Comparison of ENCODE assay signal across 20 mouse cellular contexts in the genomic region with DNA sequence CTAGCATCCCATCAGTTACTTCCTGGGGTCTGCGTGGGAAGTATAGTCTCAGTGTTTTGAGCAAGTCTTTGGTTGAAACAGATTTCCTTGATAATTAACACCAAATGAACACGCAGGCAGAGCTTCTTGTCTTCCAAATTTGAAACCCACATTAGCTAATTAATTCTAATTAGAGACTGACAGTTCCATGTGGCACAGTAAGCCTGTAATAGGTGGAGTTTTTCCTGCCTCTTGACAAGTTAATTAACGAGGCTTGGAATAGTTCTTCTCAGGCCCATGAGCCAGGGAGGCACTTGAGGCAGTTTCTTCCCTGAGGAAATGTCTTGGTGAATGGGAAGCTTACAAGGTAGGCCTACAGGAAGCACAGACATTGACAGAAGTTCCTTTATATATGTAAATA.
DNase-seq lines count a peak whose midpoint lies in the region; ATAC-seq and TF ChIP-seq lines count a peak whose summit lies in the region.
"Had no signal": no experiment of that assay in that cellular context is flagged by ENCODE, and none has a peak within 500 bp of the region (broad histone marks: within the 10 kb centered on the region; RNA-seq: fewer than 3 reads in every experiment).

No protein-coding gene starts in this region.

- 17% methylated on average over 3 of the region's 3 CpGs for WGBS in forebrain, embryonic 15.5 days
- 55% methylated on average over 3 of the region's 3 CpGs for WGBS in hindbrain, embryonic 16.5 days

- H3K9ac ChIP-seq in forebrain, embryonic 15.5 days (replicated peaks): no peak overlapping the region
- no peak overlapping the region for H3K9ac ChIP-seq in hindbrain, embryonic 16.5 days (ENCODE audit: low read depth, low read length)
- H3K9ac ChIP-seq: heart, embryonic 12.5 days; heart, embryonic 15.5 days; hindbrain, embryonic 14.5 days had no signal

- no peak overlapping the region for H3K4me3 ChIP-seq in forebrain, embryonic 15.5 days
- H3K4me3 ChIP-seq in hindbrain, embryonic 16.5 days (ENCODE audit: low read length): no peak overlapping the region
- H3K4me3 ChIP-seq: heart, embryonic 12.5 days; heart, embryonic 15.5 days had no signal

- no peak for TF ChIP-seq CTCF in brain, embryonic 14.5 days (IDR thresholded peaks at IDR 0.05; ENCODE audit: borderline replicate concordance, extremely low read depth, insufficient read depth, insufficient read length)

- no peak overlapping the region for H3K4me2 ChIP-seq in forebrain, embryonic 15.5 days (replicated peaks)
- H3K4me2 ChIP-seq in hindbrain, embryonic 16.5 days (ENCODE audit: low read length): no peak overlapping the region
- H3K4me2 ChIP-seq: heart, embryonic 12.5 days; heart, embryonic 15.5 days; hindbrain, embryonic 14.5 days had no signal

- ATAC-seq in forebrain, embryonic 15.5 days (replicated peaks): peak; percentile 38
- ATAC-seq in hindbrain, embryonic 16.5 days: no peak
- ATAC-seq: CD4-positive, CD25-positive, alpha-beta regulatory T cell, adult 4 months; intestine, postnatal 0 days had no signal

- 0 out of 2 replicates have a peak, but pooled peaks cover 4% of the 10 kb centered on the region for H3K4me1 ChIP-seq in forebrain, embryonic 15.5 days
- H3K4me1 ChIP-seq in hindbrain, embryonic 16.5 days (ENCODE audit: control insufficient read depth, insufficient read depth, low read depth, low read length): no peaks in the 10 kb centered on the region
- H3K4me1 ChIP-seq: heart, embryonic 12.5 days; heart, embryonic 15.5 days had no signal

- H3K27ac ChIP-seq in forebrain, embryonic 15.5 days (replicated peaks): no peak overlapping the region
- H3K27ac ChIP-seq in hindbrain, embryonic 16.5 days (ENCODE audit: low read depth, low read length): no peak overlapping the region
- H3K27ac ChIP-seq: heart, embryonic 15.5 days; hindbrain, embryonic 14.5 days had no signal

- no peaks in the 10 kb centered on the region for H3K9me3 ChIP-seq in forebrain, embryonic 15.5 days
- no peaks in the 10 kb centered on the region for H3K9me3 ChIP-seq in hindbrain, embryonic 16.5 days (ENCODE audit: control insufficient read depth, low read length)
- H3K9me3 ChIP-seq: heart, embryonic 12.5 days; heart, embryonic 15.5 days had no signal

- no peaks in the 10 kb centered on the region for H3K36me3 ChIP-seq in forebrain, embryonic 15.5 days
- H3K36me3 ChIP-seq in hindbrain, embryonic 16.5 days (ENCODE audit: control insufficient read depth, insufficient read depth, low read length): no peaks in the 10 kb centered on the region
- H3K36me3 ChIP-seq: heart, embryonic 12.5 days; heart, embryonic 15.5 days had no signal

- TF ChIP-seq POLR2A in brain, embryonic 14.5 days (IDR thresholded peaks at IDR 0.05; ENCODE audit: borderline replicate concordance, extremely low read depth, insufficient read depth, insufficient read length, poor library complexity, severe bottlenecking): no peak

- H3K27me3 ChIP-seq in forebrain, embryonic 15.5 days: no peaks in the 10 kb centered on the region
- H3K27me3 ChIP-seq in hindbrain, embryonic 16.5 days (replicated peaks; ENCODE audit: control insufficient read depth, insufficient read depth, low read length): no peaks in the 10 kb centered on the region
- H3K27me3 ChIP-seq: heart, embryonic 12.5 days; heart, embryonic 15.5 days had no signal

- DNase-seq in layer of hippocampus, adult 9-11 months: peak; percentile 4
- no peak for DNase-seq in layer of hippocampus, adult 8-10 months (ENCODE audit: low spot score in 2 of 2)
- DNase-seq in brain, embryonic 14.5 days (ENCODE audit: low read depth): peak; percentile 85
- DNase-seq in liver: no peak
- DNase-seq: adrenal gland, adult 2 months; adrenal gland, postnatal 14 days; cerebellum, adult 18-20 months; cerebellum, adult 9-10 months; cerebellum, postnatal 14 days; gastrocnemius, postnatal 25 days; heart, adult 18-20 months; heart, postnatal 10 days; heart, postnatal 4 days had no signal

Comparison
In these comparisons a context has a peak if more than half of its experiments do, and no peak if none do; other contexts are left out.
1. DNase-seq: peak in layer of hippocampus, adult 9-11 months (single experiment) and brain, embryonic 14.5 days (single experiment); none in layer of hippocampus, adult 8-10 months (0 of 2) and liver (single experiment).